Mouse (Mus musculus) heart, embryonic 10.5 days (tissue): ENCODE results near the gene Clec2h. TPM values are rescaled to one million over a fixed set of nuclear protein-coding genes. Genes with fewer than 3 reads are reported as not detected.
"Not testable (repeated sequence)": the region's sequence is repeated elsewhere in the genome, so short reads cannot be mapped to it uniquely, and the experiment has no call there.

ENCODE experiments used
- DNase-seq: peaks from one replicate; pipeline ENCODE4 v3.0.0-alpha.2; 2017; ENCODE audit warnings: low spot score
- H3K27ac ChIP-seq: fragments of 300-500 bp; sonication (generic); 2 replicates; pipeline ENCODE4 v1.5.1; 2016; ENCODE audit warnings: mild to moderate bottlenecking
- H3K27me3 ChIP-seq: fragments of 300-500 bp; sonication (generic); 2 replicates; pipeline ENCODE4 v1.6.1; 2016; ENCODE audit warnings: mild to moderate bottlenecking; ENCODE audit not compliant: poor library complexity, insufficient read depth, severe bottlenecking
- H3K36me3 ChIP-seq: fragments of 300-500 bp; sonication (generic); 2 replicates; pipeline ENCODE4 v1.6.1; 2016; ENCODE audit warnings: mild to moderate bottlenecking, moderate library complexity
- H3K4me1 ChIP-seq: fragments of 300-500 bp; sonication (generic); 2 replicates; pipeline ENCODE4 v1.6.1; 2016; ENCODE audit warnings: mild to moderate bottlenecking
- H3K4me3 ChIP-seq: fragments of 300-500 bp; sonication (generic); 2 replicates; pipeline ENCODE4 v1.5.1; 2016; ENCODE audit warnings: mild to moderate bottlenecking, moderate library complexity
- H3K9me3 ChIP-seq: fragments of 300-500 bp; sonication (generic); 2 replicates; pipeline ENCODE4 v1.6.1; 2016; ENCODE audit warnings: mild to moderate bottlenecking, moderate library complexity
- WGBS: fragments of 180-500 bp; shearing (Covaris S2); methylation state at CpG from one replicate; pipeline ENCODE4 v1.1.7; 2016; 5-methylcytosine and 5-hydroxymethylcytosine counted together
- polyA plus RNA-seq: library from polyadenylated mRNA; unstranded; fragments of >200 nt; fragmentation: Nextera tagmentation; extraction: Ambion mirVana; gene quantifications from 2 replicates; pipeline ENCODE4 v1.2.1, GENCODE M21; 2016

The Clec2h gene
- polyA plus RNA-seq, result not detected in 2 replicates

- no peak within 1 kb of the TSS for H3K4me3 ChIP-seq
- DNase-seq, result no peak
- no peaks in the 10 kb centered on the region for H3K36me3 ChIP-seq
- no peaks in the 10 kb centered on the region for H3K27me3 ChIP-seq
- no peaks in the 10 kb centered on the region for H3K9me3 ChIP-seq
- H3K4me1 ChIP-seq, result no peaks in the 10 kb centered on the region
- 9% methylated on average over 1 of the region's 1 CpGs for WGBS
- H3K27ac ChIP-seq, result no peak within 1 kb of the TSS
Observed at GRCm38 (mm10) chr6:128662206-128662605, at the start of gene Clec2h. TSS of gene Clec2h (plus strand) at chr6:128662385.

- no peak overlapping the region for H3K4me3 ChIP-seq
- DNase-seq, result no peak
- H3K27ac ChIP-seq, result no peak overlapping the region
- H3K36me3 ChIP-seq, result no peaks in the 10 kb centered on the region
- no peaks in the 10 kb centered on the region for H3K4me1 ChIP-seq
- no peaks in the 10 kb centered on the region for H3K27me3 ChIP-seq
- 76% methylated on average over 2 of the region's 2 CpGs for WGBS
- H3K9me3 ChIP-seq, result no peaks in the 10 kb centered on the region
Observed at GRCm38 (mm10) chr6:128622733-128623132, 39.5 kb upstream of the Clec2h start.

- WGBS, result 92% methylated on average over 5 of the region's 5 CpGs
- DNase-seq, H3K4me1 ChIP-seq, H3K9me3 ChIP-seq, H3K27ac ChIP-seq, H3K27me3 ChIP-seq, H3K4me3 ChIP-seq, H3K36me3 ChIP-seq: not testable (repeated sequence)
Observed at GRCm38 (mm10) chr6:128623433-128623832, 38.8 kb upstream of the Clec2h start, which contains the start of gene Klrb1a. TSS of gene Klrb1a (minus strand) at chr6:128623533.

- no peaks in the 10 kb centered on the region for H3K27me3 ChIP-seq
- 89% methylated on average over 4 of the region's 4 CpGs for WGBS
- no peak overlapping the region for H3K27ac ChIP-seq
- H3K4me3 ChIP-seq, result no peak overlapping the region
- H3K9me3 ChIP-seq, result no peaks in the 10 kb centered on the region
- H3K36me3 ChIP-seq, result no peaks in the 10 kb centered on the region
- no peak for DNase-seq
- no peaks in the 10 kb centered on the region for H3K4me1 ChIP-seq
Observed at GRCm38 (mm10) chr6:128624425-128624824, 37.8 kb upstream of the Clec2h start.

- H3K4me3 ChIP-seq, DNase-seq, H3K36me3 ChIP-seq, H3K4me1 ChIP-seq, H3K27ac ChIP-seq, H3K27me3 ChIP-seq, H3K9me3 ChIP-seq: not testable (repeated sequence)
- WGBS, result 80% methylated on average over 6 of the region's 6 CpGs
Observed at GRCm38 (mm10) chr6:128625246-128625645, 36.9 kb upstream of the Clec2h start.

- H3K27ac ChIP-seq, H3K9me3 ChIP-seq, H3K4me3 ChIP-seq, H3K36me3 ChIP-seq, H3K27me3 ChIP-seq, H3K4me1 ChIP-seq: not testable (repeated sequence)
- WGBS, result 50% methylated on average over 13 of the region's 13 CpGs
- DNase-seq, result peak; percentile 75
Observed at GRCm38 (mm10) chr6:128629771-128630739, 32.1 kb upstream of the Clec2h start.

- 72% methylated on average over 15 of the region's 15 CpGs for whole genome bisulfite sequencing
- H3K27ac ChIP-seq, result not testable (repeated sequence)
- peak; percentile 45 for DNase-seq
Observed at GRCm38 (mm10) chr6:128630912-128631905, 31.0 kb upstream of the Clec2h start.

GRCm38 (mm10) chr6:128640673-128641072, 21.5 kb upstream of the Clec2h start:
- no peak overlapping the region for H3K27ac ChIP-seq
- H3K9me3 ChIP-seq, result no peaks in the 10 kb centered on the region
- H3K36me3 ChIP-seq, result no peaks in the 10 kb centered on the region
- no peak overlapping the region for H3K4me3 ChIP-seq
- no peaks in the 10 kb centered on the region for H3K27me3 ChIP-seq
- no peaks in the 10 kb centered on the region for H3K4me1 ChIP-seq
- 85% methylated on average over 1 of the region's 1 CpGs for WGBS
- no peak for DNase-seq

More at GRCm38 (mm10) chr6:128630912-128631905, 31.0 kb upstream of the Clec2h start:
- not testable (repeated sequence) for H3K27me3 ChIP-seq, H3K4me3 ChIP-seq, H3K9me3 ChIP-seq, H3K36me3 ChIP-seq, H3K4me1 ChIP-seq

- H3K4me3 ChIP-seq, result no peak overlapping the region
- H3K36me3 ChIP-seq, result no peaks in the 10 kb centered on the region
- no peaks in the 10 kb centered on the region for H3K4me1 ChIP-seq
- H3K9me3 ChIP-seq, result no peaks in the 10 kb centered on the region
- no peak overlapping the region for H3K27ac ChIP-seq
- DNase-seq, result no peak
- no peaks in the 10 kb centered on the region for H3K27me3 ChIP-seq
- 72% methylated on average over 2 of the region's 2 CpGs for WGBS
Observed at GRCm38 (mm10) chr6:128641116-128641716, 21.0 kb upstream of the Clec2h start.

- no peaks in the 10 kb centered on the region for H3K27me3 ChIP-seq
- 68% methylated on average over 2 of the region's 2 CpGs for WGBS
- H3K27ac ChIP-seq, result no peak overlapping the region
- no peak overlapping the region for H3K4me3 ChIP-seq
- no peaks in the 10 kb centered on the region; the same call in 1 of the 2 replicates for H3K4me1 ChIP-seq
- H3K36me3 ChIP-seq, result no peaks in the 10 kb centered on the region
- no peaks in the 10 kb centered on the region for H3K9me3 ChIP-seq
- no peak for DNase-seq
Observed at GRCm38 (mm10) chr6:128643999-128644398, 18.2 kb upstream of the Clec2h start.

GRCm38 (mm10) chr6:128644694-128645093, 17.5 kb upstream of the Clec2h start:
- not testable (repeated sequence) for H3K4me1 ChIP-seq, H3K27ac ChIP-seq, H3K36me3 ChIP-seq, H3K4me3 ChIP-seq, DNase-seq, H3K27me3 ChIP-seq, H3K9me3 ChIP-seq
- 94% methylated on average over 20 of the region's 20 CpGs for WGBS

- not testable (repeated sequence) for H3K27ac ChIP-seq, H3K27me3 ChIP-seq, H3K4me3 ChIP-seq, H3K9me3 ChIP-seq, H3K4me1 ChIP-seq, H3K36me3 ChIP-seq, DNase-seq
- WGBS, result 91% methylated on average over 12 of the region's 12 CpGs
Observed at GRCm38 (mm10) chr6:128645708-128646107, 16.5 kb upstream of the Clec2h start.
